Mouse (Mus musculus) splenic B cell, adult 2 months (primary cell): Measurements from ENCODE around the gene Polr3h.
A peak's percentile ranks its signal among the peaks of the same experiment; 100 is the strongest.

Experiments
- DNase-seq: peaks from one replicate; pipeline ENCODE4 v3.0.0-alpha.2; 2011; ENCODE audit warnings: low read depth, low spot score
- H3K27me3 ChIP-seq: 2 replicates; pipeline ENCODE4 v1.6.1; 2012; ENCODE audit warnings: mild to moderate bottlenecking, low read length, moderate library complexity, mixed read lengths; ENCODE audit not compliant: control insufficient read depth, poor library complexity, insufficient read depth, severe bottlenecking
- H3K36me3 ChIP-seq: 2 replicates; pipeline ENCODE4 v1.6.1; 2012; ENCODE audit warnings: mild to moderate bottlenecking, low read length, moderate library complexity, mixed read lengths; ENCODE audit not compliant: control insufficient read depth, poor library complexity, insufficient read depth, severe bottlenecking

The Polr3h gene

DNA sequence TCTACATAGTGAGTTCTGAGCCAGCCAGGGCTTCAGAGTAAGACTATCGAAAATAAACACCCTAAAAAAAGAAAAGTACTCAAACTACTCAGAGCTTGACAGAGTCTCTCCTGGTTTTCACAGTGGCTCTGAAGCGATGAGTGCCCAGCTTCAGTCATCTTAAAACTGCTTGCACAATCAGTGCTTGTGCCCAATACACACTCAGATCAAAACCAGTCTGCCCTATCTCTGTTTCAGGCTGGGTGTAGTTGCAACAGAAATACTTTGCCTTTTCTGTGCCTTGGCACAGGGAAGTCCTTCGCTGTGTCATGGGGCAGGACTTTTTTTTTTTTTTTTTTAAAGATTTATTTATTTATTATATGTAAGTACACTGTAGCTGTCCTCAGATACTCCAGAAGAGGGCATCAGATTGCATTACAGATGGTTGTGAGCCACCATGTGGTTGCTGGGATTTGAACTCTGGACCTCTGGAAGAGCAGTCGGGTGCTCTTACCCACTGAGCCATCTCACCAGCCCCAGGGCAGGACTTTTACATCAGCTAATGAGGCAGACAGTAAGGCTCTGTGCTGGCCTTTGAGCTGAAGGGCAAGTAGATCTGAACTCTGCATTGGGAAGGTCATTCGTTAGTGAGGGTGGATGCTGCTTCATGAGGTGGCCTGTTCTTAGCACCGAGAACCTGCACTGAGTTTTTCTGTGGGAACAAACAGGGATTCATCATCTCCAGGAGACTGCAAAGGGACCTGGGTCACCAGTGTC lies 39.1 kb downstream of the Polr3h start:
- peaks cover 2% of the 10 kb centered on the region for H3K36me3 ChIP-seq
- H3K27me3 ChIP-seq: no peaks in the 10 kb centered on the region
- DNase-seq: no peak

DNA sequence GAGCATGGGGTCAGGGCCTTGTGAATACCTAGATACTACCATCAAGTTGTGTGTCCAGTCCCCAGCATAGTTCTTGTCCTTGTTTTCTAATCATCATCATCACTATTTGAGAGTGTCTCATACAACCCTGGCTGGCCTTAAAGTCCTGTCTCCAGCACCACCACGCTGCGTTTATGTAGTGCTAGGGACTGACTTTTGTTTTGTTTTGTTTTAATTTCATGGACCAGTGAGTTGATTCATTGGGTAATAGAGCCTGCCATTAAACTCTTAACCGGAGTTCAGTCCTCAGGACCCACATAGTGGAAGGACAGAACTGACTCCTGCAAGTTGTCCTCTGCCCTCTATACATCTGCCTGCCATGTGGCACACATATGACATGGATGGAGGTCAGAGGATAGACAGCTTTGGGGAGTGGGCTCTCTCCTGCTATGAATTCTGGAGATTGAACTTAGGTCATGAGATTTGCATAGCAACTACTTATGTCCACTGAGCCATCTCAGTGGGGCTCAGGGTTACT lies 40.6 kb downstream of the Polr3h start:
- Histone ChIP-seq H3K36me3 (peaks cover 2% of the 10 kb centered on the region), H3K27me3 (no peaks in the 10 kb centered on the region)
- DNase-seq: no peak

DNA sequence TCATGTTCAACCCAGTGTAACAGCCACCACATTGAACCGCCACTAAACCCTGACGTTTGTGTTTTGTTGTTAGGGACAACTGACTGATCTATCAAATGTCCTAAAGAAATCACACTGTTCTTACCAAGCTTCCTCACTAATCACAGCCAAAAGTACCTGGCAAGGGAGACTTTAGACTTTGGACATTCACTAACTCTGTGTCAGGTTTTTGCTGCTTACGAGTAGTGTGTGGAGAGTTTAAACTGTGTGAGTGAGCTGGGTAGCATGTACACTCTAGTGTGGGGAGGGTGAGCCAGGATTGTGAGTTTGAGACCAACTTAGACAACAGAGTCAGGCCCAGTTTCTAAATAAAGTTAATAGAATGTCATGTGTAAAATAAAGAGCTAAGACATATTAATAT lies 43.7 kb downstream of the Polr3h start:
- DNase-seq: no peak
- Histone ChIP-seq H3K27me3 (no peaks in the 10 kb centered on the region), H3K36me3 (no peaks in the 10 kb centered on the region)

DNA sequence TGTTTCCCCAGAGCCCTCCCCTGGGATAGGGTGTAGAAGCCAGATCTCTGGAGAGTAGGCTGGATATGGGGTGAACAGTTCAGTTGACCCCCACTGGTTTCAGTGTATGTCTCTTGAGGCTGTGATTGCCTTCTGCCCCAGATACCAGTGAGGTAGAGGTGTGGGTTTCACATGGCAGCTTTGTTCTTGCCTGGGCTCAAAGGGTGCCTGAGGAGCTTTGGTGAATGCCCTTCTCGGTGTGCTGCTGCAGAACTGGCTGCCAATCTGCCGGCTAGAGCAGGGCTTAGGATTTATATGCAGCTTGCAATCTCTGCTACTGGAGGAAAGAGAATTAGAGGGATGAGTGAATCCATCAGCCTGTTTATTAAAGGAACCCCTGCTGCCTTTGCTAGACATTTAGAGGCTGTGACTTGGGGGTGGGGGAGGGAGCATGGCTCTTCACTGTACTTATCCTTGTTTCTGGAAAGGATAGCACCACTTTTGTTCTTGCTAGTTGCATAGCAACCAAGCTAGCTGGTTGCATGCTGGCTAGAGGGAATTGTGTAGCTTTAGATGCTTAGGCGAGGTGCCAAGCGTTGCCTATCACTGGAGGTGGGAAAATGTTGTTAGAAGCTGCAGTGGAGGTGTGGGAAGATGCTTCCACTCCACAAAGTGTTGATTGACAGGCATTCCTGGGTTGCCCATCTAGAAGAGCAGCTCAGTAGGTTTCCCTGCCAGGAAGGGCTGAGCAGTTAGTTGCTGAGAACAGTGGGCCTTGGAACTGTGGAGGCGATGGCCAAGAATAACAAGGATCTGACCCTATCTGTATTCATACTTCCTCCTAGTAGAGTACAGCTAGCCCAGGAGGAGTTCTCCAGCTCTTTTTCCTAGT lies 46.3 kb downstream of the Polr3h start:
- no peaks in the 10 kb centered on the region for H3K27me3 ChIP-seq
- no peaks in the 10 kb centered on the region for H3K36me3 ChIP-seq
- DNase-seq: no peak

DNA sequence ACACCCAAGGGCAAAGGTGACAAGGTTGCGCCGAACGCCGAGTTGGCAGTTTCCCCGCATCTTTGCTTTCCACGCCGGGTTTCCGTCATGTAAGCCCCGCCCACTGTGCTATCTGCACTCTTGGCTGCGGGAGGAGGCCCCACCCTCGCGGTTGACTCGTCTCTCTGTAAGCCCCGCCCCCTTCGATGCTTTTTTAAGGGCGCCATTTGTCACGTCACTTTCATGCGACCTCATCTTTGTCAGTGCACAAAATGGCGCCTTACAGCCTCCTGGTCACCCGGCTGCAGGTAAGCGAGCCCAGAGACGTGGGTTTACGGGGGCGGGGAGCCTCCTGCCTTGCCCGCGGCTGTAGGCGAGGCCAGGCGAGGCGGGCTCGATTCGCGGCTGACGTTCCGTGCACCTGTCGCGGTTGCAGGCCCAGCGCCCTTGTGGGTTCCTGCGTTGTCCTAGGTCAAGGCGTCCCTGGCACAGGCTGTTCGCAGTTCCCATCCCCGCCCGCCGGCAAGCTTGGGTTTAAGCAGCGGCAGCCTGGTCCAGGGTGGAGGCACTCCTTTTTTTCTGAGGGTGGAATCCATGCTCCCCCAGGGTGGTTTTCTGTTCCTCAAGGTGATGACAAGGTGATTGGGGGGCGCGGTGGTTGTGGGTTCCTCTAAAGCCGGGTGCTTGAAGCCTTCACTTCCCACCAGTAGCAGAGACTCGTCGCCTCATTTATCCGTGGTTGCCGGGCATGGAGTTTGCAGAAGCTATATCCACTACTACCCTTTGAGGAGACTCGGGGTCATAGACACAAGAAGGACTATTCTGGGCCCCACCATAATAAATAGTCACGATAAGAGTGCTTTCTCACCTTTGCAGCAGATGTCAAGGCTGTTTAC lies 53.5 kb downstream of the Polr3h start, which contains the start of gene Aco2:
Gene Aco2 (plus strand): TSS at position 48 of the 875 bp plus-strand sequence.
- peak; percentile 99 for DNase-seq
- H3K36me3 ChIP-seq: peaks cover 19% of the 10 kb centered on the region
- H3K27me3 ChIP-seq: no peaks in the 10 kb centered on the region

DNA sequence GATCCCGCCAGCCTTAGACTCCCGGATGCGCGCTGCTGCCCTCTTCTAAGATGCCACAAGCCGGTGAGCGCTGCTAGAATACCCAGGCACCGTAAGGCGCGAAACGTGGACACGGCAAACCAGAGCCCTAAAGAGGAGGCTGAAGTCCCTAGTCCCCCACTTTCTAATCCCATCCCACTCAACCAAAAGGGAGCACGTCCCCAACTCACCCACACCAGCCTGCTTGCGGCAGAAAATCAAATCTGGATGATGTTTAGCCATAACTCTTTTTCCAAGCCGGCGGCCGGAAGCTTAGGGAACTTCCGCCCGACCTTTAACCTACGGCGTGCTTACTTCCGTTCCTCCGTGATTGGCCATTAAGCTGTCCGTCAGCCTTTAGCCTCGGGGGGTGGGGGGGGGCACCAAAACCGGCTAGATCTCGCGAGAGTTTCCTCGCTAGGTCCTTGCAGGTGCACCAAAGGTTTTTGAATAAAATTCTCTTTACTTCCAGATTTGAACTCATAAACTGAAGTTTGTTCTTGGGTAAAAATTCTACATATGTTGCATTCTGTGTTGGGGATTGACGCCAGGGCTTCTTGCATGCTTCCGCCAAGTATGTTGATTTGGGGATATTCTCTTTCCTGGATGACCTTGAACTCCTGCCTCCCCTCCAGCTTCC lies 54.3 kb downstream of the Polr3h start, which contains the start of gene Phf5a:
Gene Phf5a (minus strand): TSS at position 308 of the 658 bp plus-strand sequence.
- peak; percentile 98 for DNase-seq

DNA sequence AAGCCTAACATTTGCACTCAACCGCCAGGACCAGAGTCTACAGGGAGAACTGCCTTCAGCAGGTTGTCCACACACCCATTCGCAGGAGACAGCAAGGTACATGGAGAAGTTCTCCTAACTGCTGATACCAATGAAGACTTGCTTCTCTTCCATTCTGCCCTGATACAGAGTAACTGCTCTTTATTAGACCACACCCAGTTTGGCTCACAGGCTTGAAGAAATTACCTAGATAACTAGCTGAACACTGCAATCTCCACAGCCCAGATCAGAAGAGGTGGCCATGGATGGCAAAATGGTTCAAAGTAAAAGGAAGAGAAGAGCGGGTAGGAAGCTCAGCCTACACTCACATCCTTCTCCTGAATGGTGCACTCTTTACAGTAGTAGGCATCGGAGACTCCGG lies 56.1 kb downstream of the Polr3h start:
- Histone ChIP-seq H3K36me3 (peaks cover 19% of the 10 kb centered on the region), H3K27me3 (no peaks in the 10 kb centered on the region)
- no peak for DNase-seq

More for the DNA sequence above, 54.3 kb downstream of the Polr3h start, which contains the start of gene Phf5a:
- Histone ChIP-seq H3K36me3 (peaks cover 19% of the 10 kb centered on the region), H3K27me3 (no peaks in the 10 kb centered on the region)

DNA sequence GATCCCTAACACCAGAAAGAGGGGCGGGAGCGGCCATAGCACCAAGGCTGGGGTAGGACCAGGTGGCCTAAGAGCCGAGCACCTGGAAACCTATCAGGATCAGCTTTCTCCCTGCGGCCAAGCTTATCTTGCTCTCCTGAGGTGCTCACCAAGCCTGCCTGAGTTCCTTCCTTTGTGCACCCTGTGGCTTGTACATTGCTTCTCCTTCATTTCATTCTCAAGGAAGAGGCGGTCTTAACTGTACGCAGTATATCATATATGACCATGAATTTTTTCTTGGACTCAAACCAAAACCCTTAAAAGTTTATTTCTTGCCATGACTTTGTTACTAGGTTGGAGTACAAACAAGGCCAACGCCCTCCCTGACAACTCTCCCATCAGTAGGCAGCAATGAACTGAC lies 61.8 kb downstream of the Polr3h start:
- no peak for DNase-seq
- Histone ChIP-seq H3K27me3 (no peaks in the 10 kb centered on the region), H3K36me3 (peaks cover 13% of the 10 kb centered on the region)

DNA sequence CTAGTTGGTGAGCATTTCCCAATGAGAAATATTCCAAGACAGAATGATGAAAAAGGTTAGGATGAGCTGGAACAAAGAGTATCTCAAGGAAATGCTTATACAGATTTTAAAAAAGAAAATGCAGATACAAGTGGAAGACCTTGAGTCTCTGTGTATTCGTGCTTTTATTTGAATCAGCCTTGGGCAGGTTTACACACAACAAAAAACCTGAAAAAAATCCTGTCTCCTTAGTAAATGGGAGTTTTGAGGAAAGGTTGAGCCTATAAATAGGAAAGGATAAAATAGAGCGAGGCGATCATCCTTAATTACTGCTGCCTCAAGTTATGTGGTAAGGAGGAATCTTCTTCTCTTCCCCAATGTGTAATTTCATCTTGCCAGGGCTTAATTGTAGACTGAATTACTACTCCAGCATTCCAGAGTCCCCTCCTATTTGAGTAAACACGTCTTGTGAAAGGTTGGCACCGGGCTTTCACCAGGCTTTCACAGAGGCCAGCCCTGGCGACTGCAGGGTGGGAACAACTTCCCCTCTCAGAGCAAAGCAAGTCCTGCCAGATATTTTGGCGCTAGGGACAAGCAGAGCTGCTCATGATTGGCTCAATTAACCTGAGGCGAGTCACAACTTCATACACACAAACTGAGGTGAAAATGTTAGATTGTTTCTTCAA lies 65.4 kb downstream of the Polr3h start:
- Histone ChIP-seq H3K36me3 (peaks cover 3% of the 10 kb centered on the region; the same call in 1 of the 2 replicates), H3K27me3 (no peaks in the 10 kb centered on the region)
- DNase-seq: no peak

DNA sequence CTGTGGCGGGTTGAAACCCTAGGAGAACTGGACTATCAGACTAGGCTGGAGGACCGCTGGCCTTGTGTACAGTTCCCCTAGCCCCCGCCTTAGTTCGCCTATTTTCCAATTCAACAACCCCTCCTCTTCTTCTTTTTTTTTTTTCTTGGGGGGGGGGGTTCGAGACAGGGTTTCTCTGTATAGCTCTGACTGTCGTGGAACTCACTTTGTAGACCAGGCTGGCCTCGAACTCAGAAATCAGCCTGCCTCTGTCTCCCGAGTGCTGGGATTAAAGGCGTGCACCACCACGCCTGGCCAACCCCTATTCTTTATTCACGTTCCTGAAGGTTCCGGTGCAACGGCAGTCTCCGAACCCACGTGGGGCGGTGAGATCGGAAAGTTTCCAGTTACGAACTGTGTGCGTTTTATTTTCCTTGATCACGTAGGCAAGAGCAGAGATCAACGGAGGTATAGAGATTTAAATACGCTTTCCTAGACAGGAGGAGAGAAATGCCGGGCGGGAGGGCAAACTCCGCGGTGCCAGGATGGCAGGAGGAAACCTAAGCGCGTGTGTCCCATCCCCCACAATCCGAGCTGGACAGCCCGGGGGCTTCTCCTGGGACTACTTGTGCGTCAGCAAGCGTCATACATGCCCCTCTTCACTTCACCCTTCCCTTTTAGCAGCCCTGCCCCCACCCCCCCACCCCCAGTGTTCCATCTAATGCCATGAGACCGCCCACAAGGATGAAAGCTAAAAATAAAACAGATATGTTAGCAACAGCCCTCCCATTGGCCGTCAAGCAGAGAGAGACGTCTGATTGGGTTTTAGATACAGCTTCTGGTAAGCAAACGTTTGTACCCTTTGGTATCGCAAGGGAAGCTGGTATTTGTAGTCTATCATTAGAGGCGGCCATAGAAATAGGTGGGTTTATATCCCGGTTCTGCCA lies 66.4 kb downstream of the Polr3h start:
- no peaks in the 10 kb centered on the region for H3K27me3 ChIP-seq
- peak; percentile 96 for DNase-seq

DNA sequence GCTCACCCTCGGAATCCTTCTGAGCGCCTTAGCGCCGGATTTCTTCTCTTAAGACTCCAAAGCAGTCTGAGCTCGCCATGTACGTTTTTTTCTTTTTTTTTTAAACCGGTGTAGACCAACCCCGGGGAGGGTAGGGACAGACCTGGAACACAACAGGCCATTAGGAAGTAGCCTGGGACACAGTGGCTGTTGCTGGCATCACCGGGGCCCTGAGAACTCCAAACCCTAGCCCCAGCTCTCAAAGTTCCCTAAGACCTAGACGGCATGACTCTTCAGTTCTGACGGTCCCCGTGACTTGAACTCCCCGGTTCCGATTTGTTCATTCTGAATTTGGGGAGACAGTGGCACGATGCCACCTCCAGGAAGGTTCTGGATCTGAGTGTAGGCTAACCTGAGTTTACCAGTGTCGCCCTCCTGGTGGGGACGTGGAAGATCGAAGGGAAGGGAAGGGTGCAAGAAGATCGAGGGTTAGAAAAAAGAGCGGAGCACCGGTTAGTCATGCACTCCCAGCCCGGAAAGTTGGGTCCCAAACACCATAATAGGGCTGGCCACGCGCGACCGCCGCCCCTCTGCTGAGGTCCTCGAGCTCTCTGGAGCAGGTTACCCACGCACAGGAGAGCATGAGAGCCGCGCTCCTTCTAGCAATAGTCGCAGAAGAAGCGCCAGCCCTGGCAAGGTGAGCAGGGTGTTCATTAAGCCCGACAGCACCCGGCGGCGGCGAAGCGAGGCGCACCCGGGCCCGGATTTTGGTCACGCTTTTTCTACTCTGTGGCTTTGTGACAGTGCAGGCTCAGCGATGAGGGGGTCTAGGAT lies 67.3 kb downstream of the Polr3h start, which contains the start of gene Tob2:
Gene Tob2 (minus strand): TSS at position 280 of the 813 bp plus-strand sequence.
- Histone ChIP-seq H3K36me3 (no peaks in the 10 kb centered on the region), H3K27me3 (no peaks in the 10 kb centered on the region)
- DNase-seq: peak; percentile 74

More for the DNA sequence above, 66.4 kb downstream of the Polr3h start:
- peaks cover 3% of the 10 kb centered on the region; the same call in 1 of the 2 replicates for H3K36me3 ChIP-seq

DNA sequence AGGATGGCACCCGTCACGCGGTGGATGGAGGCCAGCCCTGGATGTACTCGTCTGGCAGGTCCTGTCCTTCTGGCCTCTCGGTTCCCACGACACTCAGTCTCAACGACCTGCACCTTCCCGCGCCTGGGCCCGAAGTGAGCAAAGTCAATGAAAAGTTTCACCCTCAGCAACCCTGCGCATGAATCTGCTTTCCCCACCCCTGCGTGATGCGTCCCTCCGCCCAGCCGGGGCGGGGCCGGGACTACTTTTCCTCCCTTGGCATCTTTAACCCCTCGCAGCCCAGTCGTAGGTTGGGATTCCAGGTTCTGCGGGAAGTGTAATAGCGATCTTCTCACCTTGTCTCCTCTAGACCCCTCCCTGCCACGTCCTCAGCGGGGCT lies 67.9 kb downstream of the Polr3h start:
- Histone ChIP-seq H3K27me3 (no peaks in the 10 kb centered on the region), H3K36me3 (no peaks in the 10 kb centered on the region)
- peak; percentile 91 for DNase-seq
